Mouse (Mus musculus) neural tube, embryonic 10.5 days (tissue): ENCODE results near the gene Map3k10.

Experiments
- DNase-seq: peaks from one replicate; pipeline ENCODE4 v3.0.0-alpha.2; 2017; ENCODE audit warnings: low spot score; ENCODE audit errors: extremely low spot score

Gene Map3k10

GRCm38 (mm10) chr7:27609285-27609684 lies 65.1 kb downstream of the Map3k10 start:
- DNase-seq: no peak

- no peak for DNase-seq
Observed at GRCm38 (mm10) chr7:27608130-27608529, 66.3 kb downstream of the Map3k10 start.

- no peak for DNase-seq
Observed at GRCm38 (mm10) chr7:27607580-27607979, 66.8 kb downstream of the Map3k10 start.

- DNase-seq: no peak
Observed at GRCm38 (mm10) chr7:27606481-27607254, 67.7 kb downstream of the Map3k10 start.
